Mouse (Mus musculus) kidney, embryonic 15.5 days (tissue): Measurements from ENCODE around the gene 3110009E18Rik. TPM values are rescaled to one million over a fixed set of nuclear protein-coding genes. Genes with fewer than 3 reads are reported as not detected.

Experiments
- ATAC-seq: fragments of 200-750 bp; cut with Nextera tagmentation; replicated peaks from 2 replicates; pipeline ENCODE4 v1.8.0; 2017; ENCODE audit warnings: moderate TSS enrichment; ENCODE audit not compliant: low FRiP score
- H3K27ac ChIP-seq: fragments of 300-500 bp; sonication (generic); 2 replicates; pipeline ENCODE4 v1.5.1; 2015; ENCODE audit warnings: mild to moderate bottlenecking, inconsistent platforms
- H3K27me3 ChIP-seq: fragments of 300-500 bp; sonication (generic); 2 replicates; pipeline ENCODE4 v1.6.1; 2015; ENCODE audit warnings: inconsistent platforms
- H3K36me3 ChIP-seq: fragments of 300-500 bp; sonication (generic); 2 replicates; pipeline ENCODE4 v1.6.1; 2015; ENCODE audit warnings: inconsistent platforms
- H3K4me1 ChIP-seq: fragments of 300-500 bp; sonication (generic); 2 replicates; pipeline ENCODE4 v1.6.1; 2015; ENCODE audit warnings: inconsistent platforms
- H3K4me2 ChIP-seq: fragments of 300-500 bp; sonication (generic); 2 replicates; pipeline ENCODE4 v1.6.1; 2015; ENCODE audit warnings: moderate library complexity, mild to moderate bottlenecking, inconsistent platforms
- H3K4me3 ChIP-seq: fragments of 300-500 bp; sonication (generic); replicated peaks from 2 replicates; pipeline ENCODE4 v1.5.1; 2015; ENCODE audit warnings: mild to moderate bottlenecking, inconsistent platforms
- H3K9ac ChIP-seq: fragments of 300-500 bp; sonication (generic); 2 replicates; pipeline ENCODE4 v1.6.1; 2015; ENCODE audit warnings: mild to moderate bottlenecking, inconsistent platforms
- H3K9me3 ChIP-seq: fragments of 300-500 bp; sonication (generic); replicated peaks from 2 replicates; pipeline ENCODE4 v1.6.1; 2016; ENCODE audit warnings: inconsistent platforms
- WGBS: fragments of 180-500 bp; shearing (Covaris S2); methylation state at CpG from one replicate; pipeline ENCODE4 v1.1.7; 2015; ENCODE audit warnings: mixed read lengths; 5-methylcytosine and 5-hydroxymethylcytosine counted together
- polyA plus RNA-seq: library from polyadenylated mRNA; unstranded; fragments of >200 nt; fragmentation: Nextera tagmentation; extraction: Ambion mirVana; gene quantifications from 2 replicates; pipeline ENCODE4 v1.2.1, GENCODE M21; 2015

Gene 3110009E18Rik
- polyA plus RNA-seq, 1 experiment from 2014 or later: 19.7 TPM

GRCm38 (mm10) chr1:120161502-120161901, 40.5 kb downstream of the 3110009E18Rik start:
- Histone ChIP-seq H3K9ac (no peak overlapping the region), H3K27me3 (no peaks in the 10 kb centered on the region), H3K4me1 (0 out of 2 replicates have a peak, but pooled peaks cover 3% of the 10 kb centered on the region), H3K27ac (no peak overlapping the region), H3K4me3 (no peak overlapping the region), H3K36me3 (no peaks in the 10 kb centered on the region), H3K9me3 (no peaks in the 10 kb centered on the region), H3K4me2 (no peak overlapping the region)
- no peak for ATAC-seq
- 87% methylated on average over 5 of the region's 5 CpGs for WGBS

GRCm38 (mm10) chr1:120162616-120163015, 41.6 kb downstream of the 3110009E18Rik start:
- no peak overlapping the region for H3K9ac ChIP-seq
- H3K27ac ChIP-seq: no peak overlapping the region
- no peaks in the 10 kb centered on the region for H3K27me3 ChIP-seq
- 0 out of 2 replicates have a peak, but pooled peaks cover 3% of the 10 kb centered on the region for H3K4me1 ChIP-seq
- H3K4me3 ChIP-seq: no peak overlapping the region
- no peaks in the 10 kb centered on the region for H3K9me3 ChIP-seq
- WGBS: 72% methylated on average over 1 of the region's 1 CpGs
- no peaks in the 10 kb centered on the region for H3K36me3 ChIP-seq
- H3K4me2 ChIP-seq: no peak overlapping the region
- no peak for ATAC-seq

- Histone ChIP-seq H3K27ac (no peak overlapping the region), H3K27me3 (no peaks in the 10 kb centered on the region), H3K9me3 (no peaks in the 10 kb centered on the region), H3K4me3 (no peak overlapping the region), H3K4me2 (no peak overlapping the region), H3K4me1 (no peaks in the 10 kb centered on the region), H3K36me3 (no peaks in the 10 kb centered on the region), H3K9ac (no peak overlapping the region)
- ATAC-seq: no peak
- 71% methylated on average over 4 of the region's 4 CpGs for whole genome bisulfite sequencing
Observed at GRCm38 (mm10) chr1:120168016-120168415, 47.0 kb downstream of the 3110009E18Rik start.

GRCm38 (mm10) chr1:120168674-120169073, 47.7 kb downstream of the 3110009E18Rik start:
- Histone ChIP-seq H3K9me3 (no peaks in the 10 kb centered on the region), H3K4me1 (no peaks in the 10 kb centered on the region), H3K27me3 (no peaks in the 10 kb centered on the region), H3K4me2 (no peak overlapping the region), H3K4me3 (no peak overlapping the region), H3K9ac (no peak overlapping the region), H3K36me3 (no peaks in the 10 kb centered on the region), H3K27ac (no peak overlapping the region)
- ATAC-seq: no peak
- 82% methylated on average over 7 of the region's 7 CpGs for WGBS

GRCm38 (mm10) chr1:120170307-120170706, 49.3 kb downstream of the 3110009E18Rik start:
- no peaks in the 10 kb centered on the region for H3K9me3 ChIP-seq

GRCm38 (mm10) chr1:120171819-120172521, 51.0 kb downstream of the 3110009E18Rik start:
- 0 out of 2 replicates have a peak, but pooled peaks have one; percentile 50 for ATAC-seq
- Histone ChIP-seq H3K4me3 (no peak overlapping the region), H3K4me1 (peaks cover 10% of the 10 kb centered on the region), H3K27me3 (no peaks in the 10 kb centered on the region; the same call in 1 of the 2 replicates), H3K36me3 (no peaks in the 10 kb centered on the region), H3K4me2 (no peak overlapping the region), H3K27ac (no peak overlapping the region), H3K9ac (no peak overlapping the region), H3K9me3 (no peaks in the 10 kb centered on the region)
- whole genome bisulfite sequencing: 53% methylated on average over 5 of the region's 5 CpGs

More at GRCm38 (mm10) chr1:120170307-120170706, 49.3 kb downstream of the 3110009E18Rik start:
- ATAC-seq: no peak
- WGBS: 83% methylated on average over 7 of the region's 7 CpGs
- Histone ChIP-seq H3K9ac (no peak overlapping the region), H3K27ac (no peak overlapping the region), H3K4me1 (no peaks in the 10 kb centered on the region), H3K27me3 (no peaks in the 10 kb centered on the region; the same call in 1 of the 2 replicates), H3K36me3 (no peaks in the 10 kb centered on the region), H3K4me2 (no peak overlapping the region), H3K4me3 (no peak overlapping the region)

GRCm38 (mm10) chr1:120174991-120175390, 54.0 kb downstream of the 3110009E18Rik start:
- no peak overlapping the region for H3K27ac ChIP-seq
- ATAC-seq: no peak
- WGBS: 79% methylated on average over 4 of the region's 4 CpGs

GRCm38 (mm10) chr1:120176313-120176712, 55.3 kb downstream of the 3110009E18Rik start:
- WGBS: 10% methylated on average over 14 of the region's 14 CpGs
- H3K9ac ChIP-seq: no peak overlapping the region
- peak overlapping the region; percentile 36 for H3K4me2 ChIP-seq
- no peaks in the 10 kb centered on the region for H3K36me3 ChIP-seq
- no peak overlapping the region for H3K27ac ChIP-seq
- H3K4me3 ChIP-seq: no peak overlapping the region
- H3K9me3 ChIP-seq: no peaks in the 10 kb centered on the region
- H3K4me1 ChIP-seq: peaks cover 10% of the 10 kb centered on the region
- peak; percentile 71 for ATAC-seq
- no peaks in the 10 kb centered on the region; the same call in 1 of the 2 replicates for H3K27me3 ChIP-seq

More at GRCm38 (mm10) chr1:120174991-120175390, 54.0 kb downstream of the 3110009E18Rik start:
- H3K9me3 ChIP-seq: no peaks in the 10 kb centered on the region
- H3K27me3 ChIP-seq: no peaks in the 10 kb centered on the region; the same call in 1 of the 2 replicates
- H3K4me2 ChIP-seq: no peak overlapping the region
- H3K4me1 ChIP-seq: peaks cover 10% of the 10 kb centered on the region
- H3K4me3 ChIP-seq: no peak overlapping the region
- no peak overlapping the region for H3K9ac ChIP-seq
- H3K36me3 ChIP-seq: no peaks in the 10 kb centered on the region

- H3K9me3 ChIP-seq: no peaks in the 10 kb centered on the region
- no peaks in the 10 kb centered on the region for H3K36me3 ChIP-seq
- H3K27me3 ChIP-seq: no peaks in the 10 kb centered on the region; the same call in 1 of the 2 replicates
- no peak overlapping the region for H3K4me2 ChIP-seq
- ATAC-seq: no peak
- 78% methylated on average over 8 of the region's 8 CpGs for WGBS
- no peak overlapping the region for H3K9ac ChIP-seq
- H3K4me1 ChIP-seq: peaks cover 10% of the 10 kb centered on the region
- no peak overlapping the region for H3K27ac ChIP-seq
- no peak overlapping the region for H3K4me3 ChIP-seq
Observed at GRCm38 (mm10) chr1:120177141-120177540, 56.2 kb downstream of the 3110009E18Rik start.

- Histone ChIP-seq H3K9me3 (no peaks in the 10 kb centered on the region), H3K27me3 (no peaks in the 10 kb centered on the region), H3K36me3 (no peaks in the 10 kb centered on the region), H3K9ac (no peak overlapping the region), H3K4me2 (no peak overlapping the region), H3K27ac (no peak overlapping the region), H3K4me3 (no peak overlapping the region), H3K4me1 (no peaks in the 10 kb centered on the region)
- 66% methylated on average over 6 of the region's 6 CpGs for WGBS
- no peak for ATAC-seq
Observed at GRCm38 (mm10) chr1:120186204-120186603, 65.2 kb downstream of the 3110009E18Rik start.

GRCm38 (mm10) chr1:120186655-120187054, 65.7 kb downstream of the 3110009E18Rik start:
- H3K4me2 ChIP-seq: no peak overlapping the region
- no peaks in the 10 kb centered on the region for H3K27me3 ChIP-seq
- ATAC-seq: no peak
- no peaks in the 10 kb centered on the region for H3K4me1 ChIP-seq
- no peak overlapping the region for H3K27ac ChIP-seq
- H3K9me3 ChIP-seq: no peaks in the 10 kb centered on the region
- WGBS: 73% methylated on average over 9 of the region's 9 CpGs
- no peak overlapping the region for H3K4me3 ChIP-seq
- no peak overlapping the region for H3K9ac ChIP-seq
- no peaks in the 10 kb centered on the region for H3K36me3 ChIP-seq

- no peaks in the 10 kb centered on the region for H3K4me1 ChIP-seq
- H3K4me3 ChIP-seq: no peak overlapping the region
- 75% methylated on average over 7 of the region's 7 CpGs for WGBS
- H3K36me3 ChIP-seq: no peaks in the 10 kb centered on the region
- H3K27me3 ChIP-seq: no peaks in the 10 kb centered on the region
- H3K9me3 ChIP-seq: no peaks in the 10 kb centered on the region
- H3K9ac ChIP-seq: no peak overlapping the region
- no peak for ATAC-seq
- no peak overlapping the region for H3K27ac ChIP-seq
- H3K4me2 ChIP-seq: no peak overlapping the region
Observed at GRCm38 (mm10) chr1:120187059-120187458, 66.1 kb downstream of the 3110009E18Rik start.
